10 mouse cellular contexts compared by ENCODE assay signal in genomic region chr15:97350528-97350927, GRCm38 (mm10).
DNase-seq lines count a peak whose midpoint lies in the region; ATAC-seq and TF ChIP-seq lines count a peak whose summit lies in the region.
"Had no signal": no experiment of that assay in that cellular context is flagged by ENCODE, and none has a peak within 500 bp of the region (broad histone marks: within the 10 kb centered on the region; RNA-seq: fewer than 3 reads in every experiment).

No protein-coding gene starts in this region.

- H3K4me1 ChIP-seq in intestine, embryonic 15.5 days (replicated peaks), result peaks cover 12% of the 10 kb centered on the region; the same call in 1 of the 2 replicates
- no peaks in the 10 kb centered on the region for H3K4me1 ChIP-seq in intestine, postnatal 0 days (replicated peaks; ENCODE audit: control insufficient read depth, insufficient read depth, low read length)
- H3K4me1 ChIP-seq in thymus, adult 2 months (replicated peaks; ENCODE audit: control insufficient read depth, insufficient read depth, low read length), result peaks cover 7% of the 10 kb centered on the region
- peaks cover 4 to 12% of the 10 kb centered on the region in 2 experiments for H3K4me1 ChIP-seq in liver, embryonic 14.5 days (replicated peaks; ENCODE audit: control insufficient read depth in 2 of 2, insufficient read depth in 2 of 2, low read length in 1 of 2)
- H3K4me1 ChIP-seq: hindbrain, embryonic 13.5 days; limb, embryonic 12.5 days had no signal

- TF ChIP-seq EP300 in liver, embryonic 14.5 days (IDR thresholded peaks at IDR 0.05; ENCODE audit: low read depth), result no peak

- H3K9ac ChIP-seq in intestine, embryonic 15.5 days, result no peak overlapping the region
- H3K9ac ChIP-seq in intestine, postnatal 0 days (ENCODE audit: low read depth, low read length), result no peak overlapping the region
- H3K9ac ChIP-seq in liver, embryonic 14.5 days (replicated peaks), result no peak overlapping the region
- H3K9ac ChIP-seq: hindbrain, embryonic 13.5 days; limb, embryonic 12.5 days had no signal

- 0 out of 2 replicates have a peak overlapping the region, but pooled peaks have one; percentile 54 for H3K27ac ChIP-seq in intestine, embryonic 15.5 days
- H3K27ac ChIP-seq in intestine, postnatal 0 days (ENCODE audit: low read depth, low read length), result no peak overlapping the region
- no peak overlapping the region for H3K27ac ChIP-seq in thymus, adult 2 months (ENCODE audit: control insufficient read depth, insufficient read depth, low read length)
- no peak overlapping the region for H3K27ac ChIP-seq in liver, embryonic 14.5 days
- H3K27ac ChIP-seq: hindbrain, embryonic 13.5 days; limb, embryonic 12.5 days had no signal

- no peaks in the 10 kb centered on the region for H3K27me3 ChIP-seq in intestine, embryonic 15.5 days (replicated peaks)
- no peaks in the 10 kb centered on the region for H3K27me3 ChIP-seq in intestine, postnatal 0 days (replicated peaks; ENCODE audit: control insufficient read depth, insufficient read depth, low read length)
- H3K27me3 ChIP-seq in thymus, adult 2 months (ENCODE audit: control insufficient read depth, insufficient read depth, low read length), result no peaks in the 10 kb centered on the region
- no peaks in the 10 kb centered on the region; the same call in 1 of the 2 replicates for H3K27me3 ChIP-seq in liver, embryonic 14.5 days (ENCODE audit: control insufficient read depth, insufficient read depth, low read length)
- H3K27me3 ChIP-seq: hindbrain, embryonic 13.5 days; limb, embryonic 12.5 days had no signal

- DNase-seq in thymus, postnatal 0 days (ENCODE audit: low spot score), result peak; percentile 14
- no peak for DNase-seq in thymus, adult 2 months
- no peak for DNase-seq in liver, embryonic 14.5 days (ENCODE audit: low read depth in 3 of 3, low spot score in 3 of 3)
- no peak for DNase-seq in c-Kit-positive CD71-positive TER-119-positive erythroid progenitor cells, embryonic 14.5 days (ENCODE audit: low spot score)
- no peak for DNase-seq in cerebellum, adult 18-20 months
- DNase-seq: retina, postnatal 1 day had no signal

- 32% methylated on average over 4 of the region's 4 CpGs for WGBS in intestine, embryonic 15.5 days
- 31% methylated on average over 4 of the region's 4 CpGs for WGBS in intestine, postnatal 0 days
- 93% methylated on average over 4 of the region's 4 CpGs for WGBS in thymus, adult 2 months
- 28% methylated on average over 4 of the region's 4 CpGs for WGBS in liver, embryonic 14.5 days (ENCODE audit: insufficient replicate concordance)

- no peak for TF ChIP-seq POLR2A in thymus, adult 2 months (IDR thresholded peaks at IDR 0.05; ENCODE audit: control insufficient read depth, extremely low read depth, insufficient read depth, low read length, poor library complexity)

- ATAC-seq in intestine, embryonic 15.5 days, result peak; percentile 28; the same call in 1 of the 2 replicates
- ATAC-seq in intestine, postnatal 0 days, result no peak
- peak; percentile 56 for ATAC-seq in liver, embryonic 14.5 days (ENCODE audit: insufficient read depth)

- no peaks in the 10 kb centered on the region for H3K9me3 ChIP-seq in intestine, embryonic 15.5 days
- H3K9me3 ChIP-seq in intestine, postnatal 0 days (ENCODE audit: control insufficient read depth), result no peaks in the 10 kb centered on the region
- no peaks in the 10 kb centered on the region for H3K9me3 ChIP-seq in liver, embryonic 14.5 days (ENCODE audit: control insufficient read depth, low read length)
- H3K9me3 ChIP-seq: hindbrain, embryonic 13.5 days; limb, embryonic 12.5 days had no signal

- TF ChIP-seq CTCF in intestine, postnatal 0 days (IDR thresholded peaks at IDR 0.05; ENCODE audit: low read depth), result no peak
- TF ChIP-seq CTCF in thymus, adult 2 months (IDR thresholded peaks at IDR 0.05; ENCODE audit: borderline replicate concordance, control insufficient read depth, extremely low read depth, insufficient read depth, low read length, poor library complexity), result no peak
- no peak for TF ChIP-seq CTCF in liver, embryonic 14.5 days (IDR thresholded peaks at IDR 0.05; ENCODE audit: low read depth)

- no peak overlapping the region for H3K4me3 ChIP-seq in intestine, embryonic 15.5 days (replicated peaks)
- H3K4me3 ChIP-seq in intestine, postnatal 0 days (ENCODE audit: low read depth, low read length), result no peak overlapping the region
- H3K4me3 ChIP-seq in thymus, adult 2 months (ENCODE audit: control insufficient read depth, insufficient read depth, low read length), result no peak overlapping the region
- no peak overlapping the region for H3K4me3 ChIP-seq in liver, embryonic 14.5 days (ENCODE audit: insufficient read depth in 1 of 2, low read depth in 2 of 2, low read length in 2 of 2)
- H3K4me3 ChIP-seq: hindbrain, embryonic 13.5 days; limb, embryonic 12.5 days had no signal

- no peak overlapping the region for H3K4me2 ChIP-seq in intestine, embryonic 15.5 days (replicated peaks)
- no peak overlapping the region for H3K4me2 ChIP-seq in intestine, postnatal 0 days (replicated peaks; ENCODE audit: low read depth)
- no peak overlapping the region for H3K4me2 ChIP-seq in liver, embryonic 14.5 days (ENCODE audit: low read depth)
- H3K4me2 ChIP-seq: hindbrain, embryonic 13.5 days; limb, embryonic 12.5 days had no signal

- no peaks in the 10 kb centered on the region for H3K36me3 ChIP-seq in intestine, embryonic 15.5 days
- H3K36me3 ChIP-seq in intestine, postnatal 0 days (ENCODE audit: control insufficient read depth, insufficient read depth), result no peaks in the 10 kb centered on the region
- H3K36me3 ChIP-seq in thymus, adult 2 months (ENCODE audit: control insufficient read depth, insufficient read depth, low read length), result no peaks in the 10 kb centered on the region
- H3K36me3 ChIP-seq in liver, embryonic 14.5 days (replicated peaks; ENCODE audit: control insufficient read depth, insufficient read depth, low read depth), result no peaks in the 10 kb centered on the region
- H3K36me3 ChIP-seq: hindbrain, embryonic 13.5 days; limb, embryonic 12.5 days had no signal
